Mouse (Mus musculus) hindbrain, postnatal 0 days (tissue): ENCODE results near the gene Lhfp. TPM values are rescaled to one million over a fixed set of nuclear protein-coding genes. Genes with fewer than 3 reads are reported as not detected.

ENCODE experiments used
- ATAC-seq: fragments of 200-750 bp; cut with Nextera tagmentation; 2 replicates; pipeline ENCODE4 v1.8.0; 2017; ENCODE audit warnings: mild to moderate bottlenecking, moderate TSS enrichment, moderate library complexity
- DNase-seq: peaks from one replicate; pipeline ENCODE4 v3.0.0-alpha.2; 2015; ENCODE audit warnings: low spot score
- H3K27ac ChIP-seq: fragments of 300-500 bp; sonication (generic); 2 replicates; pipeline ENCODE4 v1.5.1; 2014; ENCODE audit warnings: mild to moderate bottlenecking
- H3K27me3 ChIP-seq: fragments of 300-500 bp; sonication (generic); 2 replicates; pipeline ENCODE4 v1.6.1; 2014; ENCODE audit warnings: low read length, mixed read lengths; ENCODE audit not compliant: insufficient read depth
- H3K36me3 ChIP-seq: fragments of 300-500 bp; sonication (generic); 2 replicates; pipeline ENCODE4 v1.6.1; 2014; ENCODE audit warnings: low read length, mixed read lengths; ENCODE audit not compliant: insufficient read depth
- H3K4me1 ChIP-seq: fragments of 300-500 bp; sonication (generic); 2 replicates; pipeline ENCODE4 v1.6.1; 2014; ENCODE audit warnings: antibody characterized with exemption, low read length, mixed read lengths; ENCODE audit not compliant: insufficient read depth
- H3K4me2 ChIP-seq: fragments of 300-500 bp; sonication (generic); 2 replicates; pipeline ENCODE4 v1.6.1; 2014; ENCODE audit warnings: low read depth, mild to moderate bottlenecking, low read length, moderate library complexity, mixed read lengths
- H3K4me3 ChIP-seq: fragments of 300-500 bp; sonication (generic); 2 replicates; pipeline ENCODE4 v1.5.1; 2014; ENCODE audit warnings: low read length
- H3K9ac ChIP-seq: fragments of 300-500 bp; sonication (generic); replicated peaks from 2 replicates; pipeline ENCODE4 v1.6.1; 2014; ENCODE audit warnings: mild to moderate bottlenecking, low read length, moderate library complexity, mixed read lengths
- H3K9me3 ChIP-seq: fragments of 300-500 bp; sonication (generic); 2 replicates; pipeline ENCODE4 v1.6.1; 2016; ENCODE audit warnings: low read length, mixed read lengths
- CTCF ChIP-seq: IDR thresholded peaks from 2 replicates; pipeline ENCODE4 v1.5.1; 2016; ENCODE audit warnings: antibody characterized with exemption, control low read depth, low read depth
- WGBS: fragments of 180-500 bp; shearing (Covaris S2); extraction: QIAGEN DNeasy Blood & Tissue Kit; methylation state at CpG from one replicate; pipeline ENCODE4 v1.1.7; 2014; 5-methylcytosine and 5-hydroxymethylcytosine counted together
- polyA plus RNA-seq: library from polyadenylated mRNA; unstranded; fragments of >200 nt; fragmentation: Nextera tagmentation; extraction: Ambion mirVana; gene quantifications from 2 replicates; pipeline ENCODE4 v1.2.1, GENCODE M21; 2015
- total RNA-seq: library from RNA; depleted of rRNA; stranded (reverse); fragments of >200 nt; gene quantifications from 2 replicates; pipeline ENCODE4 v1.2.3, GENCODE M21; 2014

Lhfp gene
- total and polyA plus RNA-seq, 2 experiments from 2014 or later: 57.2 to 68.0 TPM

DNA sequence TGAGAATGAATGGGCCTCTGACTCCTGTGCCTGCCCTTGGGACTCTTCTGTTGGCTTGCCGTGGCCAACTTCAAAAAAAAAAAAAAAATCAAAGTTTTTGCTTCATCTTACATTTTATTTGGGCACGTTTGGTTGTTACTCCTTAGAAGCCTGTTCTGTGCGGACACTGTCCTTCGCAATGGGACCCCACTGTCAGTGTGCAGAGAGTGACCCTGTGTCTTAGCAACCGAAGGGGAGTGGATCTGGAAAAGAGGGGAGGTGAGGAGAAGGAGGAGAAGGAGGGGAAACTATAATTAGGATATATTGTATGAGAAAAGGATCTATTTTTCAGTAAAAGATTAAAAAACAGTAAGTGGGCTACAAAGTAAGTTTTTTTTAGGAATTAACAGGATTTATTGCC is 242.7 kb downstream of the Lhfp start:
- TF ChIP-seq CTCF: no peak
- DNase-seq: no peak

GRCm38 (mm10) chr3:53284471-53285177 is 243.3 kb downstream of the Lhfp start:
- no peak overlapping the region for H3K4me2 ChIP-seq
- no peaks in the 10 kb centered on the region for H3K36me3 ChIP-seq
- H3K27me3 ChIP-seq: no peaks in the 10 kb centered on the region
- H3K27ac ChIP-seq: no peak overlapping the region
- 85% methylated on average over 13 of the region's 13 CpGs for WGBS
- ATAC-seq (no peak), DNase-seq (no peak)
- TF ChIP-seq CTCF: no peak
- no peaks in the 10 kb centered on the region; the same call in 1 of the 2 replicates for H3K9me3 ChIP-seq
- no peak overlapping the region for H3K9ac ChIP-seq
- H3K4me3 ChIP-seq: no peak overlapping the region
- H3K4me1 ChIP-seq: no peaks in the 10 kb centered on the region

More for the DNA sequence above, 242.7 kb downstream of the Lhfp start:
- no peak for ATAC-seq
- no peak overlapping the region for H3K27ac ChIP-seq
- H3K4me1 ChIP-seq: no peaks in the 10 kb centered on the region
- no peaks in the 10 kb centered on the region; the same call in 1 of the 2 replicates for H3K9me3 ChIP-seq
- H3K4me2 ChIP-seq: no peak overlapping the region
- WGBS: 92% methylated on average over 5 of the region's 5 CpGs
- no peaks in the 10 kb centered on the region for H3K36me3 ChIP-seq
- H3K27me3 ChIP-seq: no peaks in the 10 kb centered on the region
- no peak overlapping the region for H3K9ac ChIP-seq
- no peak overlapping the region for H3K4me3 ChIP-seq

GRCm38 (mm10) chr3:53288662-53289061 is 247.3 kb downstream of the Lhfp start:
- DNase-seq (no peak), ATAC-seq (no peak)
- Histone ChIP-seq H3K9ac (no peak overlapping the region), H3K4me3 (no peak overlapping the region), H3K4me1 (no peaks in the 10 kb centered on the region), H3K27me3 (no peaks in the 10 kb centered on the region), H3K27ac (no peak overlapping the region), H3K4me2 (no peak overlapping the region), H3K36me3 (no peaks in the 10 kb centered on the region), H3K9me3 (no peaks in the 10 kb centered on the region; the same call in 1 of the 2 replicates)
- TF ChIP-seq CTCF: no peak
- 63% methylated on average over 9 of the region's 9 CpGs for WGBS

DNA sequence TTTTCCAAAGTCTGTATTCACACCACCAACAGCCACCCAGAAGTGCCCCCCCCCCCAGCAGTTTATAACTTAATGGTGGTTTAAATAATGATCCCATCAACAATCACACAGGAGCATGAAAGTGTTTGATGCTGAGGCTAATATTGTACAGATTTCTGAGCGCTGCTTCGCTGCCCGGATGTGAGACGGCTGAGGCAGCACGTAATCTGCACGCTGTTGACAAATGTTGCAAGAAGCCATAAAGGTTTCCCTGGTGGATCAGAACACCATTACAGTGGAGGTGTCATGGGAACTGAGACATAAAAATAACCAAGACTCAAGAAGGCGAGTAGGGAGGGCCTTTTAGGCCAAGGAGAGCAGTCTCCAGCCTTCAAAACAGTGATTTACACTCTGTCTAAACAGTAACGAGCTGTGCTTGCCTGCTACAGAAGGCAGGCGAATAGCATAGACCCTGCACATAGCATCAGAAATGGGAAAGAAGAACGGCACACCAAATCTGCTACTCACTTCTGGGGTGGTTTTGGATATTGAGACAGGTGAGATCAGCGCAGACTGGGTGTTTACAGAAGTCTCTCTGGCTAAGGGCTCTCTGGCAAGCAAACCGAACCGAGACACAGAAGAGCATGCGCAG is 248.4 kb downstream of the Lhfp start:
- H3K4me1 ChIP-seq: no peaks in the 10 kb centered on the region
- no peaks in the 10 kb centered on the region for H3K36me3 ChIP-seq
- H3K27me3 ChIP-seq: no peaks in the 10 kb centered on the region
- no peaks in the 10 kb centered on the region for H3K9me3 ChIP-seq
- no peak overlapping the region for H3K9ac ChIP-seq
- WGBS: 65% methylated on average over 14 of the region's 14 CpGs
- H3K4me3 ChIP-seq: no peak overlapping the region
- ATAC-seq (no peak), DNase-seq (no peak)
- no peak overlapping the region for H3K4me2 ChIP-seq
- no peak overlapping the region for H3K27ac ChIP-seq
- no peak for TF ChIP-seq CTCF

DNA sequence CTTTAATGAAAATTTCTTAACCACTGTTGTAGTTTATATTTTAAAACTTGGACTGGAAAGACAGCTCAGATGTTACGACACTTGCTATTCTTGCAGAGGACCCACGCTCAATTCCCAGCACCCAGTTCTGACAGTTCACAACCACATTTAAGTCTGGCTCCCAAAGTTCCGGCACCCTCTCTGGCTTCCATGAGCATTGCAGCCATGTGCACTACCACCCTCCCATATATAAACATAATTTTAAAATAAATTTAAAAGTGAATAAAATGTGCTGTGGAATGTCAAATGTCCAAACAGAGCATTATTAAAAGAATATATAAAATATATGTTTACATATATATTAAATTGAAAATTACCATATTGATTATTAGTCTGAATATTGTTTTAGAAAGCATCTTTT is 249.9 kb downstream of the Lhfp start:
- no peak overlapping the region for H3K9ac ChIP-seq

GRCm38 (mm10) chr3:53291945-53292344 is 250.6 kb downstream of the Lhfp start:
- Histone ChIP-seq H3K4me3 (no peak overlapping the region), H3K27ac (no peak overlapping the region), H3K27me3 (no peaks in the 10 kb centered on the region), H3K9ac (no peak overlapping the region), H3K4me1 (no peaks in the 10 kb centered on the region), H3K36me3 (no peaks in the 10 kb centered on the region), H3K4me2 (no peak overlapping the region), H3K9me3 (no peaks in the 10 kb centered on the region)
- no peak for ATAC-seq
- WGBS: 88% methylated on average over 1 of the region's 1 CpGs
- no peak for TF ChIP-seq CTCF
- DNase-seq: no peak

More for the DNA sequence above, 249.9 kb downstream of the Lhfp start:
- no peak overlapping the region for H3K4me3 ChIP-seq
- TF ChIP-seq CTCF: no peak
- H3K9me3 ChIP-seq: no peaks in the 10 kb centered on the region
- DNase-seq: no peak
- ATAC-seq: no peak
- no peaks in the 10 kb centered on the region for H3K36me3 ChIP-seq
- no peak overlapping the region for H3K27ac ChIP-seq
- no peak overlapping the region for H3K4me2 ChIP-seq
- H3K4me1 ChIP-seq: no peaks in the 10 kb centered on the region
- WGBS: 97% methylated on average over 3 of the region's 3 CpGs
- no peaks in the 10 kb centered on the region for H3K27me3 ChIP-seq

DNA sequence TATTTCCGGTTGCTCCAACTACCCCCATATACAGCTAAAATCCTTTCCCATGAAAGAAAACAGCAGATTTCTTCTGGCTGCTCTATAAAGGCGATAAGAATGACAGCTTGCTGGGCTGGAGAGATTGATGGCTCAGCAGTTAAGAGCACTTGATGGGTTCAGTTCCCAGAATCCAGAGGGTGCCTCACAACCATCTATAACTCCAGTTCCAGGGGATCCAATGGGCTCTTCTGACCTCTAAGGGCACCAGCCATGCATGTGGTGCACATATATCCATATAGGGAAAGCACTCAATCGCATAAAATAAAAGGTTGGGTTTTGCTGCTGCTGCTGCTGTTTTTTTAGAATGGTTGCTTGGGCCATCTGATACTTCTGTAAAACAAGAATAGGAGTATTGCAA is 251.1 kb downstream of the Lhfp start:
- H3K36me3 ChIP-seq: no peaks in the 10 kb centered on the region
- ATAC-seq (no peak), DNase-seq (no peak)
- no peaks in the 10 kb centered on the region for H3K9me3 ChIP-seq
- no peaks in the 10 kb centered on the region for H3K4me1 ChIP-seq
- H3K27ac ChIP-seq: no peak overlapping the region
- TF ChIP-seq CTCF: no peak
- H3K27me3 ChIP-seq: no peaks in the 10 kb centered on the region
- H3K4me2 ChIP-seq: no peak overlapping the region
- 76% methylated on average over 3 of the region's 3 CpGs for WGBS
- no peak overlapping the region for H3K4me3 ChIP-seq
- H3K9ac ChIP-seq: no peak overlapping the region
